Mouse (Mus musculus) heart, postnatal 0 days (tissue): ENCODE measurements around the gene Susd1.

Experiments used
- CTCF ChIP-seq: IDR thresholded peaks from 2 replicates; pipeline ENCODE4 v1.5.1; 2016; ENCODE audit warnings: antibody characterized with exemption, control low read depth, low read depth
- EP300 ChIP-seq: IDR thresholded peaks from 2 replicates; pipeline ENCODE4 v1.6.1; 2016; ENCODE audit warnings: antibody characterized with exemption, low read depth

GRCm38 (mm10) chr4:59287103-59287502 lies 151.3 kb downstream of the Susd1 start:
- TF ChIP-seq CTCF = no peak
- no peak for TF ChIP-seq EP300
